Mouse (Mus musculus): ENCODE results near the gene Skap1. TPM values are rescaled to one million over a fixed set of nuclear protein-coding genes. Genes with fewer than 3 reads are reported as not detected.

Gene Skap1
- polyA plus RNA-seq, 1 experiment, result not detected

DNA sequence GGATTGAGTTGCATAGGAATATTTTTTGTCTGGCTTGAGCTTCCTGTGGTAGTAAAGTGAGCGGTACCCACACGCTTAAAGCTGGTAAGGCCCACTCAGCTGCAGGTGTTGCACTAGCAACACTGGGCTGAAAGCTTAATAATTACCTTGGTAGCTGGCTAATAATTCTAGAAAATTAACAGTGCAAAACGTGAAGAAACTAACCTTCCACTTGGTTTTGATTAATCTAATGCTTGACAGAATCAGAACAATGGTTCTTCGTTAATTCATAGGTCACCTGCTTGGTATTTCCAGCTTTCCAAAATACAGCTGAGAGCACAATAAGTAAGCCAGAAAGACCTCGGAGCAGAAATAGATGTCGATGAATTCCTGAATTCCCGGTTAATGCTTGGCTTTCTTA lies 78.2 kb downstream of the Skap1 start:
- Histone ChIP-seq H3K36me3 (replicated peaks; ENCODE audit: low read length) (no peaks in the 10 kb centered on the region), H3K9me3 (no peaks in the 10 kb centered on the region), H3K27me3 (replicated peaks) (peaks cover 54% of the 10 kb centered on the region), H3K4me1 (no peaks in the 10 kb centered on the region), H3K4me3 (replicated peaks) (no peak overlapping the region)
- TF ChIP-seq FLI1 (IDR thresholded peaks at IDR 0.05; ENCODE audit: low read length), result no peak

DNA sequence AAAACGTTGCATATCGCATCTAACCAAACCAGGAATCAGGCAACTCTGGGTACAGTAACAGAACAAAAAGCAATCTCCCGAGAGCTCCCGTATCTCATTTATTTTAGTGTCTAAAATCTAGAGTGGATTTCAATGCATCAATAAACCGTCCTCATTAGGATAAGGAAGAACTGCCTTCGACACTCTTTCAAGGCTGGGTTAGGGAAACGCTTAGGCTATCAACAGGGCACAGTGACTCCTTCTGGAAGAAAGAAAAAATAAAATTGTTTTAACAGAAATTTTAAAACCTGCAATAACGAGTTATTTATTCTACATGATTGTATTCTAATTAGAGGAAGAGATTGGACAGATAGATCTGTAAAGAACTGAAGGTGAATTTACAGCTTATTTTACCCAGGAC lies 82.0 kb downstream of the Skap1 start:
- H3K36me3 ChIP-seq (replicated peaks; ENCODE audit: low read length), result no peaks in the 10 kb centered on the region
- no peaks in the 10 kb centered on the region for H3K4me1 ChIP-seq
- TF ChIP-seq FLI1 (IDR thresholded peaks at IDR 0.05; ENCODE audit: low read length) (no peak), GATA1 (IDR thresholded peaks at IDR 0.05; ENCODE audit: borderline replicate concordance, low read length) (no peak)
- H3K9me3 ChIP-seq, result peaks cover 3% of the 10 kb centered on the region; the same call in 1 of the 2 replicates
- no peak overlapping the region for H3K4me3 ChIP-seq (replicated peaks)
- H3K27me3 ChIP-seq (replicated peaks), result peaks cover 51% of the 10 kb centered on the region

DNA sequence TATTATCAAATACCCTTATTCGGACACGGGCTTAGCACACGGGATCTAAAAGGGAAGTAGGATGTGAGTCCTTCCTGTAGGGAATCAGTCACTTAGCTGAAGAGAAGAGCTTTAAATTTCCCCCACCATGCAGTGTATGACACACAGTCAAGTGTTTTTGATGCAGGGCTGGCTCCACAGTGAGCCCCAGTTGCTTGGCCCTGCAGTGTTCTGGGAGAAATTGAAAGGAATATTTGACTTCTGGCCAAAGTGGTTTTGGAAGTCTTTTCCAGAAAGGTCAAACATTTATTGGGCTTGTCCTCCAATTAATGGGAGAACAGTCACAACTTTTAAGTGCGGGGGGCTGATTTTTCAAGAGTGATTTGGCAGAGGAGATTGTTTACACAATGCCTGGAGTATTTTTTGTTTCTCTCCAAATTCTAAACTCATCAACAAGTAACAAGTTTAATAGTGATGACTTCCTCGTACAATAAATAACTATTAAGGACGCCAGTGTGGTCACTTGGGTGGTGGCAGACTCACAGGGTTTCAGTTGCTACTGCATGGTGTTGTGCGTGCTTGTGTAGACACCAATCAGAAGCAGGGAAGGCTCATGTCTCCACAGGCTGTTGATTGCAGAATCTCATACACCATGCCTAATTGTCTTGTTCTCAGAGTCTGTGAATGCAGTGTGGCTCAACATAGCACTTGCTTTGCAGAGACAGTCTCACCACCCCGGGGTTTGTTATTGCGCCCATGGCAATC lies 86.7 kb downstream of the Skap1 start:
- H3K4me3 ChIP-seq (replicated peaks), result no peak overlapping the region
- no peaks in the 10 kb centered on the region for H3K36me3 ChIP-seq (replicated peaks; ENCODE audit: low read length)
- H3K9me3 ChIP-seq, result peaks cover 3% of the 10 kb centered on the region; the same call in 1 of the 2 replicates
- peaks cover 48% of the 10 kb centered on the region for H3K27me3 ChIP-seq (replicated peaks)
- no peak for TF ChIP-seq FLI1 (IDR thresholded peaks at IDR 0.05; ENCODE audit: low read length)
- TF ChIP-seq GATA1 (IDR thresholded peaks at IDR 0.05; ENCODE audit: borderline replicate concordance, low read length), result no peak
- H3K4me1 ChIP-seq, result no peaks in the 10 kb centered on the region

DNA sequence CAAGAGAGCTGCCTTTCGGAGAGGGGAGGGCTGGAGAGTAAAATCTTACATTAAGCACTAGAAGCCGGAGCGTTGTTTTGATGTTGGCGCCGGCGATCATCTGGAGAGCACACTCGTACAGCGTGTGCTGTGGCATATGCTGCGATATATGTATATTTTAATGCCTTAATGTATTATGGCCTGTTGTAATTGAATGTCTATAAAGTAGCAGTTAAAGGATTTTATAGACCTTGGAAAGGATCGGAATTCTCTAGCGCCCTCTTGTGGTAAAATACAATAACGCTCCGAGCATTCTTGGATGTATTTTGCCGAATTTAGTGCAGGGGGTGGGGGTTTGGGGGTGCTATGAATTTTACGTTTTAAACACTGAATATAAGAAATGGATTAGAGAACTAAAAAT lies 88.7 kb downstream of the Skap1 start:
- Histone ChIP-seq H3K4me1 (no peaks in the 10 kb centered on the region), H3K36me3 (replicated peaks; ENCODE audit: low read length) (no peaks in the 10 kb centered on the region), H3K9me3 (peaks cover 3% of the 10 kb centered on the region; the same call in 1 of the 2 replicates), H3K4me3 (replicated peaks) (no peak overlapping the region), H3K27me3 (replicated peaks) (peaks cover 49% of the 10 kb centered on the region)
- no peak for TF ChIP-seq FLI1 (IDR thresholded peaks at IDR 0.05; ENCODE audit: low read length)
- TF ChIP-seq GATA1 (IDR thresholded peaks at IDR 0.05; ENCODE audit: borderline replicate concordance, low read length), result no peak

DNA sequence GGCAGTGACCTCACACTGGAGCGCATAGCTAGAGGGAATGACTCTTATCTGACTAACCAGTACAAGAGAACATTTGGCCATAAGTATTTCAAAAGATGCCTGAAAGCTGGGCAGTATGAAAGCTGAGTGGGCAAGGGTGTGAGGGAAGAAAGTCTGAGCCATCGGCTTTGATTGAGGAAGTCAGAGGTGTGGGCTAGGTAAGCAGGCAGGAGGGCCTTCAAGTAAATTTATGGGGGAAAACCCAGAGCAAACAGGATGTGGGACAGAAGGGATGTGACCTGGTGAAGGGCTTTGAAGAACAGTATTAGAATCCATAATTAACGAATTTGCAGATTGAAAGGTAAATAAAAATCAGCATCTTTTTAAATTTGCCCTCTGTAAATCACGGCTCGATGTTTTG lies 95.8 kb downstream of the Skap1 start:
- TF ChIP-seq FLI1 (IDR thresholded peaks at IDR 0.05; ENCODE audit: low read length) (no peak), GATA1 (IDR thresholded peaks at IDR 0.05; ENCODE audit: borderline replicate concordance, low read length) (no peak)
- Histone ChIP-seq H3K36me3 (replicated peaks; ENCODE audit: low read length) (no peaks in the 10 kb centered on the region), H3K27me3 (replicated peaks) (peaks cover 48% of the 10 kb centered on the region), H3K4me1 (no peaks in the 10 kb centered on the region), H3K4me3 (replicated peaks) (no peak overlapping the region), H3K9me3 (peaks cover 12% of the 10 kb centered on the region)

DNA sequence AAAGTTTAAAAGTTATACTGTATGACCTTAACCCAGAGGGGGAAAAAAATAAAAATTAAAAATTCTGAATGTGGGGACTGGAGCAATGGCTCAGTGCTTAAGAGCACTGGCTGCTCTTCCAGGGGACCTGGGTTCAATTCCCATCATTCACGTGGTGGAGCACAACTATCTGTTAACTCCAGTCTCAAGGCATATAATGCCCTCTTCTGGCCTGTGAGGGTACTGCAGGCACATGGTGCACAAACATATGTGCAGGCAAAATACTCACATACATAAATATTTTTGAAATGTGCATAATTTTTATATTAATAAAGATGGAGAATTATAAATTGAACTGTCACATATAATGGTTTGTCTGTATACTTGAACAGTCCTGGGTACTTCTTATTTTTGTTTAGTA lies 99.7 kb downstream of the Skap1 start:
- no peaks in the 10 kb centered on the region for H3K36me3 ChIP-seq (replicated peaks; ENCODE audit: low read length)
- H3K27me3 ChIP-seq (replicated peaks), result peaks cover 45% of the 10 kb centered on the region
- H3K9me3 ChIP-seq, result peaks cover 12% of the 10 kb centered on the region
- H3K4me3 ChIP-seq (replicated peaks), result no peak overlapping the region
- TF ChIP-seq GATA1 (IDR thresholded peaks at IDR 0.05; ENCODE audit: borderline replicate concordance, low read length) (no peak), FLI1 (IDR thresholded peaks at IDR 0.05; ENCODE audit: low read length) (no peak)
- no peaks in the 10 kb centered on the region for H3K4me1 ChIP-seq

DNA sequence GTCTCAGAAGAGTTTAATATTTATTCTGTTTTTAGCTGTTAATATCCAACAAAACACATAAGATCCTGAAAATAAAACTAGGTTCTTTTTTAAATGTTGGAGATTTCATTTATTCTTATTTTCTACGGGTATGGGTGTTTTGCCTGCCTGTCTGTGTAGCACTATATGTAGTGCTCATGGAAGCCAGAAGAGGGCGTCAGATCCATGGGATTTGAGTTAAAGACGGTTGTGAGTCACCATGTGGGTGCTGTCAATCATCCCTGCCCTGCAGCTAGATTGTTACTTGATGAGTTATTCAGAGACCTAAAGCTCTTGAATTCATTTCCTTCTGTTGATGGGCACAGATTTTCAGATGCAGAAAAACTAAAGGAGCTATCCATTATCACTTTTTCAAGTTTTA lies 108.1 kb downstream of the Skap1 start:
- Histone ChIP-seq H3K36me3 (replicated peaks; ENCODE audit: low read length) (no peaks in the 10 kb centered on the region), H3K9me3 (no peaks in the 10 kb centered on the region), H3K27me3 (replicated peaks) (peaks cover 42% of the 10 kb centered on the region), H3K4me3 (replicated peaks) (no peak overlapping the region), H3K4me1 (no peaks in the 10 kb centered on the region)
- TF ChIP-seq FLI1 (IDR thresholded peaks at IDR 0.05; ENCODE audit: low read length), result no peak
- no peak for TF ChIP-seq GATA1 (IDR thresholded peaks at IDR 0.05; ENCODE audit: borderline replicate concordance, low read length)

DNA sequence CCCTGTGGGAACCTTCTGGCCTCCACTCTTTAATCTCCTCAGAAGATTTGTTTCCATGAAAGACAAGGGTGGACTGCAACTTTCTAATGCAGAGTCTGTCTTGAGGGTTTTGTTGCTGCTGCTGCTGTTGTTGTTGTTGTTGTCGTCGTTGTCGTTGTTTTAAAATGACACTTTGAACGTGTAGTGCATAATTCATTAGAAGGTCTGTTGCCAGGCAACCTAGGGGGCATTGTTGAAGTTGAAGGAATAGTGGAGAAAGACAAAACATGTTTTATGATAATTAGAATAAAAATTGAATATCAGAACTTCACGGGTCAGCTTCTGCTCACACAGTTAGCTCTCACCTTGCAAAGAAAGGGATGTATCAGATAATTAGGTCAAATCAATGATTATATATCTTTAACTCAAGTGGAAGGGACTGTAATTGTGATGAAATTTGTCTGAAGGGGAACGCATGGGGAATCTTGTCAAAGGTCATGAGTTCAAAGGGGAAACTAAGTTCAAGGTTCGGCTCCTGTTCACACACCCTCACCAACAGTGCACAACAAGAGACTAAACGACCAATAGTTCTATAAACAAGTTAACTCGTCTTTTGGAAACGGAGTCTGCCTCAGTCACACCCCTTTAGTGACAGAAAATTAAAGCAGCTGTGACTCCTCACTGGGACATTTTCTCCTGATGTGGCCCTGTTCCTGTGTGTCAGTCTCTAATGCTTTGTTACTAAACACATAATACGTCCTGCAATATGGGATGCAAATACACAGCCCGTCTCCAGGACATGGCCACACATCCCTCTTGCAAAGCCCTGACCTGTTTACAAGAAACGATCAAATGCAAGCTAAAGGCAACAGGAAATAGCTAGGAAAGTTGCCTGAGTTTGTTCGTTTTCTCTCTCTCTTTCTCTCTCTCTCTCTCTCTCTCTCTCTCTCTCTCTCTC lies 112.4 kb downstream of the Skap1 start:
- Histone ChIP-seq H3K4me3 (replicated peaks) (no peak overlapping the region), H3K27me3 (replicated peaks) (peaks cover 46% of the 10 kb centered on the region), H3K9me3 (no peaks in the 10 kb centered on the region), H3K36me3 (replicated peaks; ENCODE audit: low read length) (no peaks in the 10 kb centered on the region), H3K4me1 (no peaks in the 10 kb centered on the region)
- no peak for TF ChIP-seq GATA1 (IDR thresholded peaks at IDR 0.05; ENCODE audit: borderline replicate concordance, low read length)
- TF ChIP-seq FLI1 (IDR thresholded peaks at IDR 0.05; ENCODE audit: low read length), result no peak

DNA sequence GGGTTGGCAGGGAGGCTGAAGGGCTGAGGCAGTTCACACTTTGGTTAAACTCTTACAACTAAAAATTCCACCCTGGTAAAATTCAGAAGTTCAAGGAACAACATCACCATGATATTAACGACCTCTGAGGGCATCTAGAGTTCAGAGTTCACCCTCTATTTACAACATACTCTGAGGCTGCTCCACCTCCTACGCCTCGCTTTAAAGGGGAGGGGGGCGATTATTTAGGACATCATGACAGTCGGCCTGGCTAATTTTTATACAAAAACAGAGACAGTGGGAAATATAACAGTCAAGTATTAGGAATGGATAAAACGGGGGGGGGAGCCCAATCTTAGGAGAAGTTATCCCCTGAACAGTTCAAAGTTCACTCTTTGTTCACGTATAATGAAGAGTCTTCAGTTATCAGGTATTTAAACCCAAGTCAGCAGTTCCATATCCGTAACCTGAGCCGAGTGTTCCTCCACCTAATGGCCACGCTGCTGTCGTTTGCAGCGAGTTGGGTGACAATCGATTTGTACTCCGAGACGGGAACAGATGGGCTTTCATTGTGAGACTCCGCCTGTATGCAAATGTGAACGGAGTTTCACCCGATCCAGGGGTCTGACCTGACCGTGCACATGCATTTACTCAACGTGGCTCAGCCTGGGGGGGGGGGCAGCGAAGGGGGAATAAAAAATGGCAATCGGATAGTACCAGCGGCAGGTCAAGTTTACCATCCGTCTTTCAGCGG lies 114.3 kb downstream of the Skap1 start:
- H3K9me3 ChIP-seq, result no peaks in the 10 kb centered on the region
- no peak overlapping the region for H3K4me3 ChIP-seq (replicated peaks)
- no peaks in the 10 kb centered on the region for H3K36me3 ChIP-seq (replicated peaks; ENCODE audit: low read length)
- peaks cover 11% of the 10 kb centered on the region for H3K4me1 ChIP-seq
- peaks cover 45% of the 10 kb centered on the region for H3K27me3 ChIP-seq (replicated peaks)
- no peak for TF ChIP-seq GATA1 (IDR thresholded peaks at IDR 0.05; ENCODE audit: borderline replicate concordance, low read length)
- TF ChIP-seq FLI1 (IDR thresholded peaks at IDR 0.05; ENCODE audit: low read length), result no peak

Data from megakaryocyte, embryonic 14.5 days (primary cell).